Mouse (Mus musculus) embryonic facial prominence, embryonic 10.5 days (tissue): ENCODE results near the gene Tax1bp1. TPM values are rescaled to one million over a fixed set of nuclear protein-coding genes. Genes with fewer than 3 reads are reported as not detected.
A peak's percentile ranks its signal among the peaks of the same experiment; 100 is the strongest.

Experiments used
- DNase-seq: peaks from one replicate; pipeline ENCODE4 v3.0.0-alpha.2; 2017; ENCODE audit warnings: low spot score
- H3K27ac ChIP-seq: fragments of 300-500 bp; sonication (generic); replicated peaks from 2 replicates; pipeline ENCODE4 v1.5.1; 2016; ENCODE audit warnings: mild to moderate bottlenecking
- H3K27me3 ChIP-seq: fragments of 300-500 bp; sonication (generic); replicated peaks from 2 replicates; pipeline ENCODE4 v1.6.1; 2016; ENCODE audit warnings: low read depth, mild to moderate bottlenecking; ENCODE audit not compliant: poor library complexity, severe bottlenecking
- H3K36me3 ChIP-seq: fragments of 300-500 bp; sonication (generic); replicated peaks from 2 replicates; pipeline ENCODE4 v1.6.1; 2016; ENCODE audit warnings: mild to moderate bottlenecking, moderate library complexity
- H3K4me1 ChIP-seq: fragments of 300-500 bp; sonication (generic); 2 replicates; pipeline ENCODE4 v1.6.1; 2016
- H3K4me3 ChIP-seq: fragments of 300-500 bp; sonication (generic); 2 replicates; pipeline ENCODE4 v1.5.1; 2016; ENCODE audit warnings: mild to moderate bottlenecking, moderate library complexity
- H3K9me3 ChIP-seq: fragments of 300-500 bp; sonication (generic); 2 replicates; pipeline ENCODE4 v1.6.1; 2016; ENCODE audit warnings: mild to moderate bottlenecking
- WGBS: fragments of 180-500 bp; shearing (Covaris S2); methylation state at CpG from one replicate; pipeline ENCODE4 v1.1.7; 2016; 5-methylcytosine and 5-hydroxymethylcytosine counted together
- polyA plus RNA-seq: library from polyadenylated mRNA; unstranded; fragments of >200 nt; fragmentation: Nextera tagmentation; extraction: Ambion mirVana; gene quantifications from 2 replicates; pipeline ENCODE4 v1.2.1, GENCODE M21; 2016

Gene Tax1bp1
- polyA plus RNA-seq, 1 experiment from 2014 or later, result 130 TPM

GRCm38 (mm10) chr6:52682607-52683006 lies 30.9 kb upstream of the Tax1bp1 start:
- no peak for DNase-seq
- Histone ChIP-seq H3K36me3 (no peaks in the 10 kb centered on the region), H3K4me1 (peaks cover 12% of the 10 kb centered on the region), H3K4me3 (no peak overlapping the region), H3K27me3 (no peaks in the 10 kb centered on the region), H3K9me3 (no peaks in the 10 kb centered on the region), H3K27ac (no peak overlapping the region)
- WGBS, result 87% methylated on average over 3 of the region's 3 CpGs

DNA sequence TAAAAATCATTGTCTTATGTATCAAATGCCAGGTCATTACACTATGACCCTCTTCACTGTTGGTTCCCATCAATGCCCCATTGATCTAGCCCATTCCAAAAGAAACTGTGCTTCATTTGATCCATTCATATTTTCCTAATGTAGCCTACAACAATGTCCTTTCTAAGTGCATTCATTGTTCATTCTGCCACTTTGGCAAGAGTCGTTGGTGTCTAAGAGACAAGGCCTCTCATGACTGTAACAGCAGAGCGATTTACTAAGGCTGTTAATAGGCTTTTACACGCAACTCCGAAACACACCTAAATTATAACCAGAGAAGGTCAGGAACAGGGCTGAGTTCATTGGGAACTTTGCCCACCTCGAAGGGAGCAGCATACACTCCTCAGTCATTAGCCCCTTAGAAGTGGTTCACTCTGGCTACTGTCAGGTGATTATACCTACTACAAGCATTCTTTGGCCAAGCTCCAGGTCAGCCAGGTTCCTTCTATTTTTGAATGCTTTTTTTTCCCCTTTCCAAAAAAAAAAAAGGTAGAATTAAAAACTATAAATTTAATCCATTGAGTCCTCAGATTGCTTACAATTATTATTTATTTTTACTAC lies 26.5 kb upstream of the Tax1bp1 start:
- Histone ChIP-seq H3K27me3 (no peaks in the 10 kb centered on the region), H3K36me3 (no peaks in the 10 kb centered on the region), H3K4me3 (no peak overlapping the region), H3K27ac (no peak overlapping the region), H3K9me3 (no peaks in the 10 kb centered on the region), H3K4me1 (no peaks in the 10 kb centered on the region; the same call in 1 of the 2 replicates)
- no peak for DNase-seq
- 83% methylated on average over 5 of the region's 5 CpGs for WGBS

GRCm38 (mm10) chr6:52690365-52690764 lies 23.2 kb upstream of the Tax1bp1 start:
- Histone ChIP-seq H3K4me3 (no peak overlapping the region), H3K9me3 (no peaks in the 10 kb centered on the region), H3K27me3 (no peaks in the 10 kb centered on the region), H3K27ac (no peak overlapping the region), H3K36me3 (no peaks in the 10 kb centered on the region), H3K4me1 (no peaks in the 10 kb centered on the region; the same call in 1 of the 2 replicates)
- DNase-seq, result no peak
- WGBS, result 87% methylated on average over 3 of the region's 3 CpGs

- Histone ChIP-seq H3K9me3 (no peaks in the 10 kb centered on the region), H3K4me1 (no peaks in the 10 kb centered on the region), H3K27me3 (no peaks in the 10 kb centered on the region), H3K4me3 (no peak overlapping the region), H3K27ac (no peak overlapping the region), H3K36me3 (no peaks in the 10 kb centered on the region)
- WGBS, result 52% methylated on average over 5 of the region's 5 CpGs
- DNase-seq, result no peak
Observed at GRCm38 (mm10) chr6:52691800-52692199, 21.7 kb upstream of the Tax1bp1 start.

DNA sequence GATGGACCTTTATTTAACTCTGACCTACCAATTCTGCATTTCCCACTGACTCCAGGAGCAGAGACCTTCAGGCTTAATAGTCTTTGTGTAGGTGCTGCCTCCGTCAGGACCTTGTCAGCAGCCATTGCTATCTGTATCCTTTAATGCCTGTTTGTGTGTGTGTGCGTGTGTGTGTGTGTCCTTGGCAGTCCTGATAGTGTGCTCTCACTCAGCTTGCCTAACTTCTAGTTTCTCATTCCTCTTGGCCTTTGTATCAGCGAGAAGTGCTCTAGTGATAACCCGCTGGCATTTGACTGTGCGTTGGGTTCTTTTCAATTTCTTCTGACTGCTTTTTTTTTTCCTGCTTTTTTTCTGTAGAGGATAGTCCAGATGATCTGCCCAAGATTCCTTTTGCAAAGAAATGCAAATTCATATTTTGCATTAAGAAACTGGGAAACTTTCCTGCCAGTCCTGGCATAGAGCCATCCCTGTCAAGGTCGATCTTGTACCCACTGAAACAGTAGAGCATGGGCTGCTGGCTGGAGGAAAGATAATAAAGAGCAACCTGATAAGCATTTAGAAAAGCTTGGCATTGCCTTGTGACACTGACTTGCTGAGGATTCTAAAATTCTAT lies 21.0 kb upstream of the Tax1bp1 start:
- DNase-seq, result no peak
- no peaks in the 10 kb centered on the region for H3K4me1 ChIP-seq
- whole genome bisulfite sequencing, result 93% methylated on average over 6 of the region's 6 CpGs
- H3K27me3 ChIP-seq, result no peaks in the 10 kb centered on the region
- no peaks in the 10 kb centered on the region for H3K9me3 ChIP-seq
- H3K27ac ChIP-seq, result no peak overlapping the region
- H3K36me3 ChIP-seq, result no peaks in the 10 kb centered on the region
- no peak overlapping the region for H3K4me3 ChIP-seq

DNA sequence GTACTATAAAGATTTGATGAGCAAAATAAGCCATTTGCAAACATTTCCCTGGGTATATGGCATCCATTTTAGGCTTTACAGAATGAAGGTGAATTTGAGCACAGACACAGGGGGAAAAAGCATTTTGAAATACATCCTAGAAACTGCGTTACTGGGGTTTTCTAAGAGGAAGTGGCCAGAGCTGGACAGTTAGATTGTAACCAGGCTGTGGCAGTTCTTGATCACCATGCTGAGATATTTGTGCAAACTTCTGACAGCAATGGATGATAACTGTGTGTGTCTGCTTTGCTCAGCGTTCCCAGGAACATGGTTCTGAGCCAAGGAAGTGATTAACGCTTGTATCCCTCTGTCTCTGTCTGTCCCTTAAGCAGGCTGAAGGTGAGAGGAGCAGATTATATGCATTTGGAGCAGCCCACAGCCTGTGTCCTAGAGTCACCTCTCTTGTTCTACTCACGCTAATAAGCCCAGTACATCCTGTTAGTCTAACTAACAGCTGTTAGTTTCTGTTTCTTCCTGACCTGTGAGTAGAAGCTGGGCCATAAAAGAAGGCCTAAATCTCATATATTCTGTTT lies 15.5 kb upstream of the Tax1bp1 start:
- no peaks in the 10 kb centered on the region for H3K36me3 ChIP-seq
- no peak for DNase-seq
- H3K4me1 ChIP-seq, result no peaks in the 10 kb centered on the region
- no peaks in the 10 kb centered on the region for H3K27me3 ChIP-seq
- no peak overlapping the region for H3K4me3 ChIP-seq
- no peaks in the 10 kb centered on the region for H3K9me3 ChIP-seq
- H3K27ac ChIP-seq, result no peak overlapping the region
- whole genome bisulfite sequencing, result 66% methylated on average over 4 of the region's 4 CpGs

DNA sequence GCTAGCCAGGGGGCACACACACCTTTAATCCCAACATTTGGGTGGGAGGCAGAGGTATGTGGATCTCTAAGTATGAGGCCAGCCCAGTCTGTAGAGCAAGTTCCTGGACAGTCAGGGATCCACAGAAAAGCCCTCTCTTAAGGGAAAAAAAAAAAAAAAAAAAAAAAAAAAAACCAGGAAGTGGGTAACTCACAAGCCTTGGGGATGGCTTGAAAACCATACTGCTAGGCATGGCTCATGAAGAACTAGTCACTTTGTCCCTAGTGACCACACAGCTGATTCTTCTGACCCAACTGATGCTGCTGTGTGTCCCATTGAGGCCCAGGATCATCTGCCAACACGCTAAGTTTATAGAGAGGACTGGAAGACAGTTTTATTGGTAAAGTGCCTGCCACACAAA lies 14.5 kb upstream of the Tax1bp1 start:
- no peaks in the 10 kb centered on the region for H3K4me1 ChIP-seq
- H3K4me3 ChIP-seq, result no peak overlapping the region
- H3K36me3 ChIP-seq, result no peaks in the 10 kb centered on the region
- H3K9me3 ChIP-seq, result no peaks in the 10 kb centered on the region
- 89% methylated on average over 1 of the region's 1 CpGs for WGBS
- no peaks in the 10 kb centered on the region for H3K27me3 ChIP-seq
- DNase-seq, result no peak
- no peak overlapping the region for H3K27ac ChIP-seq

- 88% methylated on average over 4 of the region's 4 CpGs for WGBS
- H3K9me3 ChIP-seq, result no peaks in the 10 kb centered on the region
- no peak for DNase-seq
- no peaks in the 10 kb centered on the region for H3K4me1 ChIP-seq
- no peak overlapping the region for H3K4me3 ChIP-seq
- H3K27ac ChIP-seq, result no peak overlapping the region
- H3K36me3 ChIP-seq, result no peaks in the 10 kb centered on the region
- H3K27me3 ChIP-seq, result no peaks in the 10 kb centered on the region
Observed at GRCm38 (mm10) chr6:52699899-52700298, 13.6 kb upstream of the Tax1bp1 start.

DNA sequence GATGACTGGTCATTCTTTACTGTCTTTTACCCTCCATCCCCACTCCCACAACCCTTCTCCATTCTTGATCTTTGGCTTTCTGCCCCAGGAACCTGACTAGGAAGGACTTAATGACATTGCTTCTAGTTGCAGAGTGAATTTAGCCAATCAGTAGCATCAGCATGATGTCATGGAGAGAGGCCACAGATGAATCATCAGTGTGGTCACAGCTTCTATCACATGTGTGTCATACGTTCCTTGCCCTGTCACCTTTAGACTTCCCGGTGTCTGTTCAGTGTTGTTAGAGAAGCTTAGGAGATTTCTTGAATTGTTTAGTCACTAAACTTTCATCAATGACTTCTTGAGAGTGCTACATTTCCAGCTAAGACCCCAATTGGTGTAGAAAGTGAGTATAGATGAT lies 10.3 kb upstream of the Tax1bp1 start:
- Histone ChIP-seq H3K27me3 (no peaks in the 10 kb centered on the region), H3K4me1 (no peaks in the 10 kb centered on the region), H3K27ac (no peak overlapping the region), H3K4me3 (no peak overlapping the region), H3K9me3 (no peaks in the 10 kb centered on the region), H3K36me3 (no peaks in the 10 kb centered on the region)
- no peak for DNase-seq
- WGBS, result 84% methylated on average over 2 of the region's 2 CpGs

DNA sequence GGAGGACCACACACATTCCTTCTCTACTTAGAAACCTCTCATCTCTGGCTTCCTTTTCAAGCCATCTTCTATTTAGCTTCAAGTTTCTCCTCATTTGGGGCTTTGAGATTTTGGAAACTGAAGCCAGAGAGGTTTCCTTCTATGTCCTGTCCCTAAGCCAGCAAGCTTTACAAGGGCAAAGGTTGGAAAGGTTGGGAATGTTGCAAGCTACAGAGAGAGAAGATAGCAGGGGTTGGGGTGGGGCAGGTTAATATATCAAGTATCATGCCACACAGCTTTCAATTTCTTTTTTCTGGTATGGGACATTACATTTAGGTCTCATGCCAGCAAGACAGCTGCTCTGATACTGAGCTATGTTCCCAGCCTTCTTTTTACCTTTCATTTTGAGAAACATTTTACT lies 8.2 kb upstream of the Tax1bp1 start:
- H3K36me3 ChIP-seq, result no peaks in the 10 kb centered on the region
- H3K27ac ChIP-seq, result no peak overlapping the region
- no peaks in the 10 kb centered on the region for H3K27me3 ChIP-seq
- H3K4me1 ChIP-seq, result no peaks in the 10 kb centered on the region
- H3K4me3 ChIP-seq, result no peak overlapping the region
- no peak for DNase-seq
- H3K9me3 ChIP-seq, result no peaks in the 10 kb centered on the region

- DNase-seq, result no peak
- Histone ChIP-seq H3K27me3 (no peaks in the 10 kb centered on the region), H3K27ac (no peak overlapping the region), H3K9me3 (no peaks in the 10 kb centered on the region), H3K4me1 (no peaks in the 10 kb centered on the region), H3K4me3 (no peak overlapping the region), H3K36me3 (no peaks in the 10 kb centered on the region)
- 94% methylated on average over 5 of the region's 5 CpGs for WGBS
Observed at GRCm38 (mm10) chr6:52707815-52708214, 5.7 kb upstream of the Tax1bp1 start.

- whole genome bisulfite sequencing, result 86% methylated on average over 2 of the region's 2 CpGs
- Histone ChIP-seq H3K27me3 (no peaks in the 10 kb centered on the region), H3K4me3 (no peak overlapping the region), H3K4me1 (peaks cover 5% of the 10 kb centered on the region), H3K36me3 (no peaks in the 10 kb centered on the region), H3K27ac (no peak overlapping the region), H3K9me3 (no peaks in the 10 kb centered on the region)
- no peak for DNase-seq
Observed at GRCm38 (mm10) chr6:52712563-52712962, 966 bp upstream of the Tax1bp1 start.

- peak overlapping the region; percentile 93 for H3K27ac ChIP-seq
- WGBS, result under 1% methylated on average over 52 of the region's 52 CpGs
Observed at GRCm38 (mm10) chr6:52713897-52714509, 474 bp downstream of the Tax1bp1 start.

More at GRCm38 (mm10) chr6:52713897-52714509, 474 bp downstream of the Tax1bp1 start:
- Histone ChIP-seq H3K4me3 (peak overlapping the region; percentile 98), H3K36me3 (no peaks in the 10 kb centered on the region), H3K9me3 (no peaks in the 10 kb centered on the region), H3K27me3 (no peaks in the 10 kb centered on the region), H3K4me1 (peaks cover 5% of the 10 kb centered on the region)
- DNase-seq, result peak; percentile 78
